ENCODE assay signal across 8 mouse cellular contexts in the genomic region with DNA sequence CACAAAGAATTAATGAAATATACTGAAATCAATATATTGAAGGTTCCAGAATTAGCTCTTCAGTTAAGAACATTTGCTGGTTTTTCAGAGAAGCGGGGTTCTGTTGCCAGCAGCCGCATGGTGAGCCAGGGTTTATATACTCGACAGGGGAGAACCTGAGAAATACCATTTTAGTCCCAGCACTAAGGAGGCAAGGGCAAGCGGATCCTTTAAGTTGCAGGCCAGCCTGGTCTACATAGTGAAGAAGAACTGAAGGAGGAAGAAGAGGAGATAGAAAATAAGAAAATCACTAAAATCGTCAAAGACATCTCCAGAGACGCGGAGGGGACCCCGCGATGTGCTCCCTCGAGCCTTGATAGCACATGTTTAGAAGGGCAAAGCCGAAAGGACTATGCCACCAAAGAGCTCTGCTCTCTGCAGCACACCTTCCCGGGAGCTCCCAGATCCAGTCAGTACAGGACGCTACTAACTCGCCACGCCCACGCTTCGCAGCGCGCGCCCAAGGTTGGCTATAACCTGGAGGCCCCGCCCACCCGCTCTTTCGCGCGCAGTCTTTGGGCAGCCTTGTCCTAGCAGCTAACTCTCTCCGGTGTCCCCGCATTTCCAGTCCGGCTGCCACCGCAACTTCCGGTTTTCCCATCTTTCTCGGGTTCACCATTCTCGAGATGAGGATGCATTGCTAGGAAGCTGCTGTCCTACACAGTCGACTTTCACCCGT. TPM values are rescaled to one million over a fixed set of nuclear protein-coding genes. Genes with fewer than 3 reads are reported as not detected.
DNase-seq lines count a peak whose midpoint lies in the region; ATAC-seq lines count a peak whose summit lies in the region.

No protein-coding gene starts in this region.

- DNase-seq in adrenal gland, adult (ENCODE audit: inconsistent age in 2 of 2, low spot score in 1 of 2), result peak; percentile 97 to 98
- DNase-seq in embryo, embryonic 10.5 days (ENCODE audit: low spot score), result peak; percentile 99
- peak; percentile 94 for DNase-seq in gastrocnemius, postnatal 14 days
- peak; percentile 96 to 98 for DNase-seq in left cerebral cortex, postnatal 10 days (ENCODE audit: extremely low spot score in 1 of 2, low spot score in 2 of 2)
- peak; percentile 95 for DNase-seq in right cerebral cortex, postnatal 25 days
- DNase-seq in urinary bladder, postnatal 4 days (ENCODE audit: low spot score in 2 of 2), result peak; percentile 90 to 96

- ATAC-seq in inflammation-experienced regulatory T-cells, adult 6 months, result peak; percentile 90
- peak; percentile 100 for ATAC-seq in megakaryocyte-erythroid progenitor cell, adult 5-6 weeks (replicated peaks; ENCODE audit: low FRiP score, low TSS enrichment, poor library complexity, severe bottlenecking)

- intact Hi-C loops in gastrocnemius, postnatal 14 days (cut with DNase I; ENCODE audit: low total_unique reads), result no loop called here
- intact Hi-C loops in left cerebral cortex, postnatal 10 days (cut with DNase I), result no loop called here

RNA-seq across cellular contexts. Expression of gene Zfp13, which starts 6.9 kb away (rescaled TPM):
- 1 to 10 TPM; 4.9 TPM for total RNA-seq in gastrocnemius, postnatal 14 days (2021)
- polyA plus RNA-seq in inflammation-experienced regulatory T-cells, adult 6 months (2017; shearing (Covaris generic)), result under 1 TPM in 1 of 3 experiments, not detected in 2; 0.71 TPM
- 10 to 100 TPM; 29.3 to 33.8 TPM for total RNA-seq in left cerebral cortex, postnatal 10 days (2021)
- total RNA-seq in megakaryocyte-erythroid progenitor cell, adult 5-6 weeks (2014; fragmentation: Nextera tagmentation), result not detected in 2 replicates
- total RNA-seq in megakaryocyte-erythroid progenitor cell, adult 5-6 weeks (2017), result not detected in 2 replicates

RNA-seq across cellular contexts. Expression of gene Zscan10, which starts 8.3 kb away (rescaled TPM):
- total RNA-seq in gastrocnemius, postnatal 14 days (2021), result not detected
- 1 to 10 TPM in 2 of 3 experiments, under 1 TPM in 1; 0.73 to 3.1 (median 1.2) TPM for polyA plus RNA-seq in inflammation-experienced regulatory T-cells, adult 6 months (2017; shearing (Covaris generic))
- total RNA-seq in left cerebral cortex, postnatal 10 days (2021), result not detected
- total RNA-seq in megakaryocyte-erythroid progenitor cell, adult 5-6 weeks (2014; fragmentation: Nextera tagmentation), result not detected in 2 replicates
- total RNA-seq in megakaryocyte-erythroid progenitor cell, adult 5-6 weeks (2017), result not detected in 2 replicates

RNA-seq across cellular contexts. Expression of gene Zfp213, which starts 28.3 kb away (rescaled TPM):
- total RNA-seq in gastrocnemius, postnatal 14 days (2021), result 1 to 10 TPM; 2.2 to 2.6 TPM
- polyA plus RNA-seq in inflammation-experienced regulatory T-cells, adult 6 months (2017; shearing (Covaris generic)), result 1 to 10 TPM; 4.0 to 5.5 (median 4.8) TPM
- 1 to 10 TPM; 6.6 to 6.7 TPM for total RNA-seq in left cerebral cortex, postnatal 10 days (2021)
- 7.4 and 7.8 TPM in 2 replicates for total RNA-seq in megakaryocyte-erythroid progenitor cell, adult 5-6 weeks (2014; fragmentation: Nextera tagmentation)
- 4.9 and 7.5 TPM in 2 replicates for total RNA-seq in megakaryocyte-erythroid progenitor cell, adult 5-6 weeks (2017)

RNA-seq across cellular contexts. Expression of gene Mmp25, which starts 52.7 kb away (rescaled TPM):
- under 1 TPM; 0.20 to 0.27 TPM for total RNA-seq in gastrocnemius, postnatal 14 days (2021)
- 1 to 10 TPM in 2 of 3 experiments, under 1 TPM in 1; 0.80 to 6.6 (median 2.8) TPM for polyA plus RNA-seq in inflammation-experienced regulatory T-cells, adult 6 months (2017; shearing (Covaris generic))
- total RNA-seq in left cerebral cortex, postnatal 10 days (2021), result 1 to 10 TPM; 1.1 to 1.5 TPM
- 0.07 TPM in 1 of 2 replicates, not detected in the other for total RNA-seq in megakaryocyte-erythroid progenitor cell, adult 5-6 weeks (2014; fragmentation: Nextera tagmentation)
- total RNA-seq in megakaryocyte-erythroid progenitor cell, adult 5-6 weeks (2017), result not detected in 2 replicates

Comparison
In these comparisons a context has a peak if more than half of its experiments do, and no peak if none do; other contexts are left out.
1. Peak in every context shown above with its lines: DNase-seq and ATAC-seq.
2. RNA of gene Zfp13, which starts 6.9 kb away (total RNA-seq): 29.3 to 33.8 TPM in left cerebral cortex, postnatal 10 days and 4.9 TPM in gastrocnemius, postnatal 14 days; not detected in megakaryocyte-erythroid progenitor cell, adult 5-6 weeks; every median in the first group is over 4 times any median in the second.